In genomic region chr12:76187849-76188248, GRCm38 (mm10) we compare ENCODE assay signal across 9 mouse cellular contexts. TPM values are rescaled to one million over a fixed set of nuclear protein-coding genes. Genes with fewer than 3 reads are reported as not detected.
A peak's percentile ranks its signal among the peaks of the same experiment; 100 is the strongest.
DNase-seq lines count a peak whose midpoint lies in the region; ATAC-seq and TF ChIP-seq lines count a peak whose summit lies in the region.
"Had no signal": no experiment of that assay in that cellular context is flagged by ENCODE, and none has a peak within 500 bp of the region (broad histone marks: within the 10 kb centered on the region; RNA-seq: fewer than 3 reads in every experiment).

No protein-coding gene starts in this region.

- no peak for ATAC-seq in hindbrain, embryonic 11.5 days (ENCODE audit: low FRiP score)

- no peak overlapping the region for H3K9ac ChIP-seq in hindbrain, embryonic 11.5 days (ENCODE audit: low read depth, low read length)

- H3K27ac ChIP-seq in heart, embryonic 10.5 days, result no peak overlapping the region
- H3K27ac ChIP-seq in small intestine, adult 2 months (ENCODE audit: insufficient read depth, low read depth, low read length), result no peak overlapping the region
- no peak overlapping the region for H3K27ac ChIP-seq in hindbrain, embryonic 11.5 days (ENCODE audit: low read depth, low read length)

- no peaks in the 10 kb centered on the region for H3K27me3 ChIP-seq in heart, embryonic 10.5 days (ENCODE audit: insufficient read depth, poor library complexity, severe bottlenecking)
- H3K27me3 ChIP-seq in small intestine, adult 2 months (ENCODE audit: control insufficient read depth, insufficient read depth, low read length), result no peaks in the 10 kb centered on the region
- H3K27me3 ChIP-seq in hindbrain, embryonic 11.5 days (ENCODE audit: control insufficient read depth, insufficient read depth, low read length), result no peaks in the 10 kb centered on the region

- H3K9me3 ChIP-seq in heart, embryonic 10.5 days, result no peaks in the 10 kb centered on the region
- H3K9me3 ChIP-seq in hindbrain, embryonic 11.5 days (ENCODE audit: control insufficient read depth, low read length), result no peaks in the 10 kb centered on the region

- no peak overlapping the region for H3K4me2 ChIP-seq in hindbrain, embryonic 11.5 days (replicated peaks; ENCODE audit: low read depth, low read length)

- intact Hi-C loops in heart, postnatal 36 days (cut with DNase I), result no loop called here
- intact Hi-C loops in left cerebral cortex, postnatal 4 days (cut with DNase I), result loop anchor here (5.0 kb wide), 1 partner anchor 396 kb away; no protein-coding TSS in a partner anchor

- no peak for TF ChIP-seq POLR2A in small intestine, adult 2 months (IDR thresholded peaks at IDR 0.05; ENCODE audit: low read depth, low read length)

- 32% methylated on average over 8 of the region's 8 CpGs for WGBS in heart, embryonic 10.5 days
- whole genome bisulfite sequencing in small intestine, adult 2 months, result 35% methylated on average over 8 of the region's 8 CpGs
- whole genome bisulfite sequencing in hindbrain, embryonic 11.5 days, result 46% methylated on average over 8 of the region's 8 CpGs

- peak; percentile 37; the same call in 1 of the 2 replicates for TF ChIP-seq CTCF in small intestine, adult 2 months (IDR thresholded peaks at IDR 0.05; ENCODE audit: extremely low read depth, insufficient read length, insufficient replicate concordance, low read depth, low read length)

- peak; percentile 6 to 7 for DNase-seq in heart, postnatal 36 days
- DNase-seq in heart, embryonic 10.5 days (ENCODE audit: low spot score), result no peak
- peak; percentile 47 for DNase-seq in urinary bladder, postnatal 14 days (ENCODE audit: low spot score)
- no peak for DNase-seq in urinary bladder, adult 2 months (ENCODE audit: low spot score)
- DNase-seq in embryo, embryonic 10.5 days (ENCODE audit: low spot score), result peak; percentile 48
- DNase-seq in left cerebral cortex, postnatal 4 days, result peak; percentile 40
- DNase-seq in hindbrain, embryonic 11.5 days (ENCODE audit: low spot score), result no peak

- no peaks in the 10 kb centered on the region for H3K4me1 ChIP-seq in heart, embryonic 10.5 days
- no peaks in the 10 kb centered on the region for H3K4me1 ChIP-seq in small intestine, adult 2 months (ENCODE audit: control insufficient read depth, insufficient read depth, insufficient read length, low read length)
- H3K4me1 ChIP-seq in hindbrain, embryonic 11.5 days (replicated peaks; ENCODE audit: control insufficient read depth, insufficient read depth, low read length), result no peaks in the 10 kb centered on the region

- no peaks in the 10 kb centered on the region for H3K36me3 ChIP-seq in heart, embryonic 10.5 days
- no peaks in the 10 kb centered on the region for H3K36me3 ChIP-seq in small intestine, adult 2 months (ENCODE audit: control insufficient read depth, insufficient read depth, low read length)
- no peaks in the 10 kb centered on the region for H3K36me3 ChIP-seq in hindbrain, embryonic 11.5 days (ENCODE audit: control insufficient read depth, insufficient read depth, low read length)

- H3K4me3 ChIP-seq in heart, embryonic 10.5 days, result no peak overlapping the region
- H3K4me3 ChIP-seq in small intestine, adult 2 months (ENCODE audit: low read depth, low read length), result no peak overlapping the region
- no peak overlapping the region for H3K4me3 ChIP-seq in hindbrain, embryonic 11.5 days (ENCODE audit: low read depth, low read length)

RNA-seq across cellular contexts. Expression of gene Esr2, which starts 10.8 kb away (rescaled TPM):
- total RNA-seq in heart, postnatal 36 days (2021), result not detected
- 0.20 and 0.27 TPM in 2 replicates for polyA plus RNA-seq in heart, embryonic 10.5 days (2016; fragmentation: Nextera tagmentation; extraction: Ambion mirVana)
- 0.46 and 0.55 TPM in 2 replicates for polyA plus RNA-seq in urinary bladder, adult 2 months (2012; rRNA removed)
- total RNA-seq in left cerebral cortex, postnatal 4 days (2021), result under 1 TPM; 0.26 to 0.52 TPM
- polyA plus RNA-seq in small intestine, adult 2 months (2012; rRNA removed), result 0.05 TPM in 1 of 2 replicates, not detected in the other
- polyA plus RNA-seq in hindbrain, embryonic 11.5 days (2014; fragmentation: Nextera tagmentation; extraction: Ambion mirVana), result 0.17 and 0.26 TPM in 2 replicates

RNA-seq across cellular contexts. Expression of gene Tex21, which starts 58.7 kb away (rescaled TPM):
- not detected for total RNA-seq in heart, postnatal 36 days (2021)
- polyA plus RNA-seq in heart, embryonic 10.5 days (2016; fragmentation: Nextera tagmentation; extraction: Ambion mirVana), result 0.06 and 0.07 TPM in 2 replicates
- polyA plus RNA-seq in urinary bladder, adult 2 months (2012; rRNA removed), result not detected in 2 replicates
- not detected for total RNA-seq in left cerebral cortex, postnatal 4 days (2021)
- not detected in 2 replicates for polyA plus RNA-seq in small intestine, adult 2 months (2012; rRNA removed)
- not detected in 2 replicates for polyA plus RNA-seq in hindbrain, embryonic 11.5 days (2014; fragmentation: Nextera tagmentation; extraction: Ambion mirVana)
- total RNA-seq: layer of hippocampus, postnatal 36 days had no signal

Comparison
In these comparisons a context has a peak if more than half of its experiments do, and no peak if none do; other contexts are left out.
1. DNase-seq: peak in heart, postnatal 36 days (2 of 2), urinary bladder, postnatal 14 days (single experiment), embryo, embryonic 10.5 days (single experiment) and left cerebral cortex, postnatal 4 days (single experiment); none in heart, embryonic 10.5 days (single experiment), urinary bladder, adult 2 months (single experiment) and hindbrain, embryonic 11.5 days (single experiment).